ENCODE assay signal across 8 mouse cellular contexts in the genomic region with DNA sequence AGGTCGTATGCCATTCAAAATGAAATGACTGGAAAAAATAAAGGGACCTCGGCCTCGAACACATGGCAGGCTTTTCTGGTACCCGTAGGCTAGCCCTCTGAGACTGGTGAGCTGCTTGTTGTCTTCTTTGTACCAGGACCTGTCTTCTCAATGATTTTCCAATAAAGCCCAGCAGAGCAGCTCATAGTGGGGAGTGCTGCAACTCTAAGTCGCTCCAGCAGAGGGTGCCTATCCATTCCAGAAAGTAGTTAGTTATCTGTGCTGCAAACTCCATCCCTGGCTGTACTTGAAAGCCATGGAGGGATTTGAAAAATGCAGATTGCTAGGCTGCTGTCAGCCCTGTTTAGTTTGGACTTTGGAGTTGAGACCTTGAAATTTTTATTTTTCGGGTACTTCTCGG.
A peak's percentile ranks its signal among the peaks of the same experiment; 100 is the strongest.
DNase-seq lines count a peak whose midpoint lies in the region; ATAC-seq and TF ChIP-seq lines count a peak whose summit lies in the region.

No protein-coding gene starts in this region.

- H3K27ac ChIP-seq in forebrain, postnatal 0 days (ENCODE audit: low read depth, low read length), result peak overlapping the region; percentile 45; the same call in 1 of the 2 replicates
- no peak overlapping the region for H3K27ac ChIP-seq in intestine, postnatal 0 days (ENCODE audit: low read depth, low read length)
- H3K27ac ChIP-seq in lung, postnatal 0 days (ENCODE audit: low read length), result no peak overlapping the region

- no peaks in the 10 kb centered on the region for H3K79me2 ChIP-seq in C2C12 (ENCODE audit: control insufficient read depth, insufficient read depth)

- no peak for TF ChIP-seq EP300 in lung, postnatal 0 days (IDR thresholded peaks at IDR 0.05)

- peak; percentile 23 for TF ChIP-seq CTCF in C2C12 (IDR thresholded peaks at IDR 0.05; ENCODE audit: control insufficient read depth, insufficient read depth, insufficient read length)
- peak; percentile 80 for TF ChIP-seq CTCF in forebrain, postnatal 0 days (IDR thresholded peaks at IDR 0.05; ENCODE audit: low read depth)
- peak; percentile 80 for TF ChIP-seq CTCF in intestine, postnatal 0 days (IDR thresholded peaks at IDR 0.05; ENCODE audit: low read depth)
- TF ChIP-seq CTCF in lung, postnatal 0 days (IDR thresholded peaks at IDR 0.05), result peak; percentile 77

- H3K9me3 ChIP-seq in forebrain, postnatal 0 days (ENCODE audit: low read length), result no peaks in the 10 kb centered on the region
- H3K9me3 ChIP-seq in intestine, postnatal 0 days (ENCODE audit: control insufficient read depth), result no peaks in the 10 kb centered on the region
- H3K9me3 ChIP-seq in lung, postnatal 0 days (ENCODE audit: low read length), result no peaks in the 10 kb centered on the region

- H3K27me3 ChIP-seq in C2C12 (ENCODE audit: control insufficient read depth, insufficient read depth, insufficient read length), result no peaks in the 10 kb centered on the region
- no peaks in the 10 kb centered on the region for H3K27me3 ChIP-seq in forebrain, postnatal 0 days (ENCODE audit: insufficient read depth, low read length)
- H3K27me3 ChIP-seq in intestine, postnatal 0 days (replicated peaks; ENCODE audit: control insufficient read depth, insufficient read depth, low read length), result no peaks in the 10 kb centered on the region
- no peaks in the 10 kb centered on the region for H3K27me3 ChIP-seq in lung, postnatal 0 days (replicated peaks; ENCODE audit: insufficient read depth, low read length)

- no peak overlapping the region for H3K9ac ChIP-seq in forebrain, postnatal 0 days
- no peak overlapping the region for H3K9ac ChIP-seq in intestine, postnatal 0 days (ENCODE audit: low read depth, low read length)
- no peak overlapping the region for H3K9ac ChIP-seq in lung, postnatal 0 days (replicated peaks; ENCODE audit: low read depth)

- no peaks in the 10 kb centered on the region for H3K79me3 ChIP-seq in C2C12 (ENCODE audit: low read depth)

- ATAC-seq in cerebellum, adult (ENCODE audit: insufficient number of reproducible peaks, low FRiP score, low TSS enrichment), result 0 out of 2 replicates have a peak, but pooled peaks have one; percentile 46
- peak; percentile 90 for ATAC-seq in forebrain, postnatal 0 days
- no peak for ATAC-seq in intestine, postnatal 0 days
- peak; percentile 30; the same call in 1 of the 2 replicates for ATAC-seq in lung, postnatal 0 days

- 57% methylated on average over 7 of the region's 7 CpGs for WGBS in forebrain, postnatal 0 days
- 65% methylated on average over 7 of the region's 7 CpGs for WGBS in intestine, postnatal 0 days
- WGBS in lung, postnatal 0 days, result 54% methylated on average over 7 of the region's 7 CpGs

- H3K4me2 ChIP-seq in forebrain, postnatal 0 days (ENCODE audit: low read depth), result no peak overlapping the region
- H3K4me2 ChIP-seq in intestine, postnatal 0 days (replicated peaks; ENCODE audit: low read depth), result no peak overlapping the region
- no peak overlapping the region for H3K4me2 ChIP-seq in lung, postnatal 0 days (replicated peaks; ENCODE audit: low read depth, low read length)

- H3ac ChIP-seq in C2C12 (ENCODE audit: control insufficient read depth, insufficient read length, low read depth), result no peak overlapping the region

- no peaks in the 10 kb centered on the region for H3K4me1 ChIP-seq in forebrain, postnatal 0 days (ENCODE audit: insufficient read depth)
- H3K4me1 ChIP-seq in intestine, postnatal 0 days (replicated peaks; ENCODE audit: control insufficient read depth, insufficient read depth, low read length), result no peaks in the 10 kb centered on the region
- H3K4me1 ChIP-seq in lung, postnatal 0 days (ENCODE audit: insufficient read depth, low read depth, low read length), result 0 out of 2 replicates have a peak, but pooled peaks cover 4% of the 10 kb centered on the region

- peaks cover 56% of the 10 kb centered on the region for H3K36me3 ChIP-seq in C2C12 (ENCODE audit: control insufficient read depth, insufficient read depth)
- peaks cover 47% of the 10 kb centered on the region for H3K36me3 ChIP-seq in forebrain, postnatal 0 days (ENCODE audit: insufficient read depth)
- peaks cover 22% of the 10 kb centered on the region for H3K36me3 ChIP-seq in intestine, postnatal 0 days (ENCODE audit: control insufficient read depth, insufficient read depth)
- H3K36me3 ChIP-seq in lung, postnatal 0 days (ENCODE audit: insufficient read depth, low read length), result peaks cover 9% of the 10 kb centered on the region

- DNase-seq in cerebellum, adult 11-12 months, result no peak
- peak; percentile 20 for DNase-seq in c-Kit-positive CD71-positive TER-119-negative erythroid progenitor cells, embryonic 14.5 days (ENCODE audit: low read depth)
- DNase-seq in forebrain, postnatal 0 days, result peak; percentile 78
- peak; percentile 58 for DNase-seq in lung, postnatal 0 days (ENCODE audit: low spot score)
- DNase-seq in right cerebral cortex, adult 2 months (ENCODE audit: low spot score in 2 of 2), result peak; percentile 74 to 78

- no peak overlapping the region for H3K4me3 ChIP-seq in C2C12 (ENCODE audit: insufficient read depth, poor library complexity, severe bottlenecking)
- H3K4me3 ChIP-seq in forebrain, postnatal 0 days (ENCODE audit: low read depth, low read length), result no peak overlapping the region
- H3K4me3 ChIP-seq in intestine, postnatal 0 days (ENCODE audit: low read depth, low read length), result no peak overlapping the region
- no peak overlapping the region for H3K4me3 ChIP-seq in lung, postnatal 0 days (ENCODE audit: low read depth, low read length)

TF ChIP-seq in C2C12, 6 proteins besides CTCF, POLR2A, EP300 and RAD21:
- TF ChIP-seq CEBPB (IDR thresholded peaks at IDR 0.05; ENCODE audit: low read depth) (no peak), MAX (IDR thresholded peaks at IDR 0.05) (no peak), MYOD1 (IDR thresholded peaks at IDR 0.05; ENCODE audit: control insufficient read depth, insufficient read length, low read depth) (no peak), MYOG (IDR thresholded peaks at IDR 0.05; ENCODE audit: control insufficient read depth, extremely low read depth, insufficient read length) (no peak), USF1 (IDR thresholded peaks at IDR 0.05; ENCODE audit: low read depth) (no peak), FOSL1 (IDR thresholded peaks at IDR 0.05; ENCODE audit: insufficient read depth, low read length, poor library complexity, severe bottlenecking) (no peak)

Comparison
In these comparisons a context has a peak if more than half of its experiments do, and no peak if none do; other contexts are left out.
1. CTCF ChIP-seq: peak in every context shown above with its lines; median percentile 80 in forebrain, postnatal 0 days; 80 in intestine, postnatal 0 days; 77 in lung, postnatal 0 days; 23 in C2C12.